13 mouse cellular contexts compared by ENCODE assay signal in genomic region chr7:27328648-27329047, GRCm38 (mm10). TPM values are rescaled to one million over a fixed set of nuclear protein-coding genes. Genes with fewer than 3 reads are reported as not detected.
DNase-seq lines count a peak whose midpoint lies in the region; ATAC-seq and TF ChIP-seq lines count a peak whose summit lies in the region.
"Had no signal": no experiment of that assay in that cellular context is flagged by ENCODE, and none has a peak within 500 bp of the region (broad histone marks: within the 10 kb centered on the region; RNA-seq: fewer than 3 reads in every experiment).

No protein-coding gene starts in this region.

- no peak for TF ChIP-seq EP300 in stomach, postnatal 0 days (optimal IDR thresholded peaks at IDR 0.05)

- H3K27me3 ChIP-seq in midbrain, embryonic 13.5 days: peaks cover 99% of the 10 kb centered on the region
- H3K27me3 ChIP-seq in midbrain, postnatal 0 days (ENCODE audit: insufficient read depth, low read length): peaks cover 71% of the 10 kb centered on the region
- H3K27me3 ChIP-seq in stomach, postnatal 0 days (ENCODE audit: control insufficient read depth, insufficient read depth, low read length): no peaks in the 10 kb centered on the region
- peaks cover 84% of the 10 kb centered on the region for H3K27me3 ChIP-seq in midbrain, embryonic 16.5 days (ENCODE audit: control insufficient read depth, insufficient read depth, low read depth, low read length)

- no peak overlapping the region for H3K9ac ChIP-seq in midbrain, embryonic 13.5 days (replicated peaks)
- no peak overlapping the region for H3K9ac ChIP-seq in midbrain, postnatal 0 days (replicated peaks; ENCODE audit: low read length, poor library complexity, severe bottlenecking)
- H3K9ac ChIP-seq in stomach, postnatal 0 days (ENCODE audit: low read length): no peak overlapping the region
- no peak overlapping the region for H3K9ac ChIP-seq in midbrain, embryonic 16.5 days (ENCODE audit: low read depth, low read length)

- 39% methylated on average over 16 of the region's 16 CpGs for WGBS in midbrain, embryonic 13.5 days
- WGBS in midbrain, postnatal 0 days: 47% methylated on average over 16 of the region's 16 CpGs
- 42% methylated on average over 16 of the region's 16 CpGs for WGBS in stomach, postnatal 0 days
- WGBS in midbrain, embryonic 16.5 days: 40% methylated on average over 16 of the region's 16 CpGs

- H3K4me1 ChIP-seq in midbrain, embryonic 13.5 days (replicated peaks): peaks cover 49% of the 10 kb centered on the region
- peaks cover 4% of the 10 kb centered on the region; the same call in 1 of the 2 replicates for H3K4me1 ChIP-seq in midbrain, postnatal 0 days (ENCODE audit: insufficient read depth, low read length)
- H3K4me1 ChIP-seq in stomach, postnatal 0 days (replicated peaks; ENCODE audit: control insufficient read depth, insufficient read depth): 0 out of 2 replicates have a peak, but pooled peaks cover 6% of the 10 kb centered on the region
- peaks cover 37% of the 10 kb centered on the region for H3K4me1 ChIP-seq in midbrain, embryonic 16.5 days (ENCODE audit: control insufficient read depth, insufficient read depth, low read length)

- H3K4me2 ChIP-seq in midbrain, embryonic 13.5 days (replicated peaks): peak overlapping the region; percentile 44; the same call in 1 of the 2 replicates
- no peak overlapping the region for H3K4me2 ChIP-seq in midbrain, postnatal 0 days (ENCODE audit: low read depth, low read length, poor library complexity, severe bottlenecking)
- H3K4me2 ChIP-seq in stomach, postnatal 0 days (replicated peaks; ENCODE audit: low read depth): no peak overlapping the region
- H3K4me2 ChIP-seq in midbrain, embryonic 16.5 days (ENCODE audit: low read length): no peak overlapping the region

- TF ChIP-seq CTCF in midbrain, postnatal 0 days (IDR thresholded peaks at IDR 0.05): no peak
- peak; percentile 17; the same call in 1 of the 2 replicates for TF ChIP-seq CTCF in stomach, postnatal 0 days (IDR thresholded peaks at IDR 0.05; ENCODE audit: low read depth)

- DNase-seq in CD4-positive, CD25-positive, alpha-beta regulatory T cell, adult 2 months (ENCODE audit: low read depth, low spot score): peak; percentile 22
- no peak for DNase-seq in midbrain, postnatal 0 days (ENCODE audit: low spot score)
- DNase-seq in kidney, adult 9 months: peak; percentile 76
- no peak for DNase-seq in stomach, postnatal 0 days (ENCODE audit: low spot score)
- no peak for DNase-seq in ovary, postnatal 10 days (ENCODE audit: low spot score)

- no peak for ATAC-seq in CD4-positive, CD25-positive, alpha-beta regulatory T cell, adult 4 months
- ATAC-seq in midbrain, embryonic 13.5 days: no peak
- ATAC-seq in midbrain, postnatal 0 days (ENCODE audit: low FRiP score): no peak
- no peak for ATAC-seq in stomach, postnatal 0 days (ENCODE audit: low FRiP score, low TSS enrichment)
- no peak for ATAC-seq in midbrain, embryonic 16.5 days

- H3K9me3 ChIP-seq in midbrain, embryonic 13.5 days: no peaks in the 10 kb centered on the region
- no peaks in the 10 kb centered on the region for H3K9me3 ChIP-seq in midbrain, postnatal 0 days (ENCODE audit: low read length)
- no peaks in the 10 kb centered on the region for H3K9me3 ChIP-seq in stomach, postnatal 0 days (ENCODE audit: control insufficient read depth, low read length)
- no peaks in the 10 kb centered on the region; the same call in 1 of the 2 replicates for H3K9me3 ChIP-seq in midbrain, embryonic 16.5 days (replicated peaks; ENCODE audit: control insufficient read depth, low read length, poor library complexity, severe bottlenecking)

- H3K27ac ChIP-seq in midbrain, embryonic 13.5 days: no peak overlapping the region
- H3K27ac ChIP-seq in midbrain, postnatal 0 days (ENCODE audit: low read depth, low read length): no peak overlapping the region
- no peak overlapping the region for H3K27ac ChIP-seq in stomach, postnatal 0 days (replicated peaks)
- H3K27ac ChIP-seq in midbrain, embryonic 16.5 days (ENCODE audit: low read length): no peak overlapping the region

- H3K4me3 ChIP-seq in midbrain, embryonic 13.5 days (replicated peaks): no peak overlapping the region
- no peak overlapping the region for H3K4me3 ChIP-seq in midbrain, postnatal 0 days (ENCODE audit: low read depth, low read length)
- no peak overlapping the region for H3K4me3 ChIP-seq in stomach, postnatal 0 days (ENCODE audit: low read depth, low read length)
- no peak overlapping the region for H3K4me3 ChIP-seq in midbrain, embryonic 16.5 days (ENCODE audit: low read depth, low read length)
- H3K4me3 ChIP-seq: erythroblast, embryonic 14.5 days had no signal

- no peaks in the 10 kb centered on the region for H3K36me3 ChIP-seq in midbrain, embryonic 13.5 days
- H3K36me3 ChIP-seq in midbrain, postnatal 0 days (ENCODE audit: insufficient read depth, low read length): no peaks in the 10 kb centered on the region
- peaks cover 11% of the 10 kb centered on the region for H3K36me3 ChIP-seq in stomach, postnatal 0 days (ENCODE audit: control insufficient read depth, insufficient read depth, low read length)
- H3K36me3 ChIP-seq in midbrain, embryonic 16.5 days (ENCODE audit: control insufficient read depth, insufficient read depth, low read length): no peaks in the 10 kb centered on the region

RNA-seq across cellular contexts. Expression of gene Ltbp4, which starts 8.8 kb away (rescaled TPM):
- 1 to 10 TPM in 1 of 2 experiments, under 1 TPM in 1; 0.77 to 2.0 TPM for polyA plus RNA-seq in CD4-positive, CD25-positive, alpha-beta regulatory T cell, adult 4 months (2017; shearing (Covaris generic))
- 8.0 and 9.1 TPM in 2 replicates for polyA plus RNA-seq in midbrain, embryonic 13.5 days (2015; fragmentation: Nextera tagmentation; extraction: Ambion mirVana)
- 25.3 and 44.3 TPM in 2 replicates for total RNA-seq in midbrain, postnatal 0 days (2014; rRNA removed)
- 13.6 and 16.0 TPM in 2 replicates for polyA plus RNA-seq in midbrain, postnatal 0 days (2015; fragmentation: Nextera tagmentation; extraction: Ambion mirVana)
- polyA plus RNA-seq in stomach, postnatal 0 days (2015; fragmentation: Nextera tagmentation; extraction: Ambion mirVana): 81.0 and 94.8 TPM in 2 replicates
- polyA plus RNA-seq in midbrain, embryonic 16.5 days (2015; fragmentation: Nextera tagmentation; extraction: Ambion mirVana): 14.1 and 14.3 TPM in 2 replicates
- total RNA-seq: megakaryocyte, adult 5-6 weeks had no signal

RNA-seq across cellular contexts. Expression of gene Shkbp1, which starts 27.2 kb away (rescaled TPM):
- 10 to 100 TPM; 49.2 to 76.0 TPM for polyA plus RNA-seq in CD4-positive, CD25-positive, alpha-beta regulatory T cell, adult 4 months (2017; shearing (Covaris generic))
- polyA plus RNA-seq in midbrain, embryonic 13.5 days (2015; fragmentation: Nextera tagmentation; extraction: Ambion mirVana): 67.2 and 84.3 TPM in 2 replicates
- total RNA-seq in midbrain, postnatal 0 days (2014; rRNA removed): 36.3 and 42.7 TPM in 2 replicates
- 24.1 and 25.1 TPM in 2 replicates for polyA plus RNA-seq in midbrain, postnatal 0 days (2015; fragmentation: Nextera tagmentation; extraction: Ambion mirVana)
- 26.3 and 27.3 TPM in 2 replicates for polyA plus RNA-seq in stomach, postnatal 0 days (2015; fragmentation: Nextera tagmentation; extraction: Ambion mirVana)
- 47.4 and 55.1 TPM in 2 replicates for polyA plus RNA-seq in midbrain, embryonic 16.5 days (2015; fragmentation: Nextera tagmentation; extraction: Ambion mirVana)

RNA-seq across cellular contexts. Expression of gene Gm20479, which starts 28.6 kb away (rescaled TPM):
- not detected for polyA plus RNA-seq in CD4-positive, CD25-positive, alpha-beta regulatory T cell, adult 4 months (2017; shearing (Covaris generic))
- polyA plus RNA-seq in midbrain, embryonic 13.5 days (2015; fragmentation: Nextera tagmentation; extraction: Ambion mirVana): 0.53 TPM in 1 of 2 replicates, not detected in the other
- total RNA-seq in midbrain, postnatal 0 days (2014; rRNA removed): not detected in 2 replicates
- not detected in 2 replicates for polyA plus RNA-seq in midbrain, postnatal 0 days (2015; fragmentation: Nextera tagmentation; extraction: Ambion mirVana)
- 0.28 and 0.57 TPM in 2 replicates for polyA plus RNA-seq in stomach, postnatal 0 days (2015; fragmentation: Nextera tagmentation; extraction: Ambion mirVana)
- polyA plus RNA-seq in midbrain, embryonic 16.5 days (2015; fragmentation: Nextera tagmentation; extraction: Ambion mirVana): not detected in 2 replicates
- total RNA-seq: megakaryocyte, adult 5-6 weeks had no signal
- polyA plus RNA-seq: erythroblast, embryonic 14.5 days; heart, embryonic 16.5 days; limb, embryonic 14.5 days; neural tube, embryonic 14.5 days had no signal

Comparison
In these comparisons a context has a peak if more than half of its experiments do, and no peak if none do; other contexts are left out.
1. DNase-seq: peak in CD4-positive, CD25-positive, alpha-beta regulatory T cell, adult 2 months (single experiment) and kidney, adult 9 months (single experiment); none in midbrain, postnatal 0 days (single experiment), stomach, postnatal 0 days (single experiment) and ovary, postnatal 10 days (single experiment).